Mouse (Mus musculus) hindbrain, embryonic 13.5 days (tissue): ENCODE measurements around the gene Fbrs. TPM values are rescaled to one million over a fixed set of nuclear protein-coding genes. Genes with fewer than 3 reads are reported as not detected.
A peak's percentile ranks its signal among the peaks of the same experiment; 100 is the strongest.

Experiments used
- ATAC-seq: fragments of 200-750 bp; cut with Nextera tagmentation; 2 replicates; pipeline ENCODE4 v1.8.0; 2017; ENCODE audit warnings: moderate TSS enrichment; ENCODE audit not compliant: low FRiP score
- H3K27ac ChIP-seq: fragments of 300-500 bp; sonication (generic); 2 replicates; pipeline ENCODE4 v1.5.1; 2015; ENCODE audit warnings: inconsistent platforms, mild to moderate bottlenecking, moderate library complexity
- H3K27me3 ChIP-seq: fragments of 300-500 bp; sonication (generic); 2 replicates; pipeline ENCODE4 v1.6.1; 2015; ENCODE audit warnings: mild to moderate bottlenecking, inconsistent platforms
- H3K36me3 ChIP-seq: fragments of 300-500 bp; sonication (generic); 2 replicates; pipeline ENCODE4 v1.6.1; 2015; ENCODE audit warnings: mild to moderate bottlenecking, inconsistent platforms
- H3K4me1 ChIP-seq: fragments of 300-500 bp; sonication (generic); replicated peaks from 2 replicates; pipeline ENCODE4 v1.6.1; 2015; ENCODE audit warnings: inconsistent platforms
- H3K4me2 ChIP-seq: fragments of 300-500 bp; sonication (generic); 2 replicates; pipeline ENCODE4 v1.6.1; 2015; ENCODE audit warnings: inconsistent platforms, mild to moderate bottlenecking, moderate library complexity
- H3K4me3 ChIP-seq: fragments of 300-500 bp; sonication (generic); 2 replicates; pipeline ENCODE4 v1.5.1; 2015; ENCODE audit warnings: mild to moderate bottlenecking, inconsistent platforms
- H3K9ac ChIP-seq: fragments of 300-500 bp; sonication (generic); 2 replicates; pipeline ENCODE4 v1.6.1; 2015; ENCODE audit warnings: mild to moderate bottlenecking, inconsistent platforms
- H3K9me3 ChIP-seq: fragments of 300-500 bp; sonication (generic); 2 replicates; pipeline ENCODE4 v1.6.1; 2016; ENCODE audit warnings: inconsistent platforms
- WGBS: fragments of 180-500 bp; shearing (Covaris S2); methylation state at CpG from one replicate; pipeline ENCODE4 v1.1.7; 2015; 5-methylcytosine and 5-hydroxymethylcytosine counted together
- polyA plus RNA-seq: library from polyadenylated mRNA; unstranded; fragments of >200 nt; fragmentation: Nextera tagmentation; extraction: Ambion mirVana; gene quantifications from 2 replicates; pipeline ENCODE4 v1.2.1, GENCODE M21; 2015

Fbrs gene
- polyA plus RNA-seq, 1 experiment from 2014 or later: 13.7 TPM

DNA sequence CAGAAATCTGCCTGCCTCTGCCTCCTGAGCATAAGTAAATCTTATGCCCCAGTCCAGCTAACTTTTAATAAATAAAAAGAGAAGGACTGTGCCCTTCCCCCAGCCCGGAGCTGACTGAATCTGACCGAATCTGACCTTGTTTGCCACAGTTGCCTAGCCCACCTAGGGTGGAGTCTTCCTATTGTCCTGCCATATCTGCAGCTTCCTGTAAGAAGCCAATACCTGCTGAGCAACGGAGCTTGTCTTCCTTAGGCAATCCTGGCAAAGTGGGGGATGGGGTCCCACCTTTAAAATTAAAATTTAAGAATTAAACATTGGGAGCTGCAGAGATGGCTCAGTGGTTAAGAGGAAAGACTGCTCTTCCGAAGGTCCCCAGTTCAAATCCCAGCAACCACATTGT, 12.4 kb upstream of the Fbrs start:
- no peak overlapping the region for H3K4me3 ChIP-seq
- H3K9me3 ChIP-seq: no peaks in the 10 kb centered on the region
- no peaks in the 10 kb centered on the region for H3K27me3 ChIP-seq
- H3K4me2 ChIP-seq: no peak overlapping the region
- H3K9ac ChIP-seq: no peak overlapping the region
- no peak for ATAC-seq
- H3K36me3 ChIP-seq: peaks cover 33% of the 10 kb centered on the region
- WGBS: 98% methylated on average over 4 of the region's 4 CpGs
- H3K4me1 ChIP-seq: peaks cover 12% of the 10 kb centered on the region
- H3K27ac ChIP-seq: no peak overlapping the region

DNA sequence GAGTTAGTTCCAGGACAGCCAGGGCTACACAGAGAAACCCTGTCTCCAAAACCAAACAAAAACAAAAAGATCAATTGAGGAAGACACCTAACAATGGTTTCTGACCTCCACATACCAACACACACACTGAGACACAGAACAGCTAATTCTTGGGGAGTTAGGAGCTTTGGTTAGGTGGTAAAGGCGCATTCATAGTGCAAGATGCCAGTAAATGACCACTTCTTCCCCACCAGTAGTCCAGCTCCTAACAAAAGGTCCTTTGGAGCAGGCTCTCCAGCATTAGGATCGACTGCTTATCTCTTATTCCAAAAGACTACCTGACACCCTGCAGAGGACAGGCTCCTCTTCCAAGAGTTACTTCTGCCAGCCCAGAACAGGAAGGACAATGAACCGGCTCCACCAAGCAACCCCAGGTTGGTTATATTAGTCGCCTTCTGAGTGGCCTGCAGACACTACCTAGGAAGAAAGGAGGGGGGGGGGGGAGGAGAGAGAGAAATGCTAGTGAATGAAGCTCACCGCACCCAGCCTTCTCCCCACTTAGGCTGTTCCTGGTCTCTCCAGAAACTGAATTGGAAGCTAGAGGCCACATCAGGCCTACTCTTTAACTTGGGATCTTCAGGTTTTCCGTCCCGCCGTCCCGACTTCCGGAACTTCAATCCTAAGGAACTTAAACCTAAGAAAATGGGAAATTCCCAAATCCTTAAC, 8.8 kb upstream of the Fbrs start:
- Histone ChIP-seq H3K4me1 (peaks cover 29% of the 10 kb centered on the region), H3K9me3 (no peaks in the 10 kb centered on the region), H3K9ac (peak overlapping the region; percentile 97), H3K27ac (peak overlapping the region; percentile 99), H3K27me3 (no peaks in the 10 kb centered on the region), H3K4me3 (peak overlapping the region; percentile 90), H3K4me2 (peak overlapping the region; percentile 85), H3K36me3 (peaks cover 49% of the 10 kb centered on the region)
- 10% methylated on average over 9 of the region's 10 CpGs for WGBS
- 0 out of 2 replicates have a peak, but pooled peaks have one; percentile 11 for ATAC-seq

DNA sequence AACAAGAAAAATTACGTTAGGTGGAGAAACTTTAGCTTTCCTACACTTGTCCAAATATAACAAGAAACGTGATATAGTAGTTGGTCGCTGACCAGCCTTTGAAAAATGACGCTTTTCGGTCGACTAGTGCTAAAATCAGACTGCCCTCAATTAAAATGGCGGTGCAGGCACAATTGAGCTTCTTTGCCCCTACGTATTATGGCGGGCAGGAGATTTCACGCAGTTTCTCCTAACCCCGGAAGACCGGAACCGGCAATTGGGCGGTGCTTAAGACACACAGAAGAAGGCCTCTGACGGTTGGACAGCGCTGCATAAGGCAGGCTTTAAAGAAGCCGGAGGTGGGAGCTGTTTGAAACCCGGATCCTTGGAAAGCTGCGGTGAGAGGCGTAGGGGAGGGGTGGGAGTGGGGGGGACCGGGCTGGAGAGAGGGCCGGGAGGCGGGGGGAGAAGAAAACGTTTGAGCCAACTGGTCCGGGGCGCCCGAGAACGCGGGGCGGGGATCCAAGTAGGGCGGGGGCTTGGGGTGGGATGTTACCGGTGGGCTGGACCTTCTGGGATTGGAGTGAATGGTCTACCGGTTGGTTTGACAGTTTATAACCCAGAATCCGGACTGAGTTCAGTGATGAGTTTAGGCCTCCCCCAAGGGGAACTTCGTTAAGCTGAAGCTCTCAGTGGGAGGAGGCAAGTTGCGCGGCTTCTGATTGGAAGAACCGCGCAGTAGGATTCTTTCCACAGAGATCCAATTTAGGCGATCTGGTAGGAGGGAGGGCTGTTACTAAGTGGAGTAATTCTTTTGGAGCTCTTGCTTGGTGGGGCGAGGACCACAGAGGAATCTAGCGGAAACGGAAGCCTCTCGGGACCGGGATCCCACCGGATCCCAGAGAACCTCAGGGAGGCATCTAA, 8.0 kb upstream of the Fbrs start:
- Histone ChIP-seq H3K36me3 (peaks cover 51% of the 10 kb centered on the region), H3K27me3 (no peaks in the 10 kb centered on the region), H3K9ac (peak overlapping the region; percentile 97), H3K4me3 (peak overlapping the region; percentile 90), H3K9me3 (no peaks in the 10 kb centered on the region), H3K27ac (peak overlapping the region; percentile 99), H3K4me1 (peaks cover 29% of the 10 kb centered on the region), H3K4me2 (peak overlapping the region; percentile 85)
- under 1% methylated on average over 45 of the region's 46 CpGs for WGBS
- peak; percentile 96 for ATAC-seq

DNA sequence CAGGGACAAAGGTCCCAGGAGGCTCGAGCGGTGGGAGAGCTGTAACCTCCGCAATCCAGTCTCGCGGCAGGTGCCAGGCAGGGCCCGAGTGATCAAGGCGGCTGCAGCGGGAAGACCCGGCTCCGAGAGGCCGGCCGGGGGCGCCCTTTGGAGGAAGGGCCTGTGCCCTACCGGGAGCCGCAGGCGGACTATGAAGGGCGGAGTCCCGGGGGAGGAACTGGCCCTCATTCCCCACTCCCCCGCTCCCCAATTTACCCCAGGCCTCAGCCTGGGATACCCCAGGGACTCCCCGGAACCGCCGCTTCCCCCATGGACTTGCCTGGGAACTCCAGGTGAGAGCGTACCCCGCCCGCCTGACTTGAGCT, 7.4 kb upstream of the Fbrs start:
- Histone ChIP-seq H3K4me3 (peak overlapping the region; percentile 90), H3K36me3 (peaks cover 50% of the 10 kb centered on the region), H3K4me2 (peak overlapping the region; percentile 85), H3K27me3 (no peaks in the 10 kb centered on the region), H3K9ac (peak overlapping the region; percentile 97), H3K27ac (peak overlapping the region; percentile 99), H3K4me1 (peaks cover 29% of the 10 kb centered on the region), H3K9me3 (no peaks in the 10 kb centered on the region)
- 0% methylated on average over 25 of the region's 25 CpGs for WGBS
- peak; percentile 34 for ATAC-seq

DNA sequence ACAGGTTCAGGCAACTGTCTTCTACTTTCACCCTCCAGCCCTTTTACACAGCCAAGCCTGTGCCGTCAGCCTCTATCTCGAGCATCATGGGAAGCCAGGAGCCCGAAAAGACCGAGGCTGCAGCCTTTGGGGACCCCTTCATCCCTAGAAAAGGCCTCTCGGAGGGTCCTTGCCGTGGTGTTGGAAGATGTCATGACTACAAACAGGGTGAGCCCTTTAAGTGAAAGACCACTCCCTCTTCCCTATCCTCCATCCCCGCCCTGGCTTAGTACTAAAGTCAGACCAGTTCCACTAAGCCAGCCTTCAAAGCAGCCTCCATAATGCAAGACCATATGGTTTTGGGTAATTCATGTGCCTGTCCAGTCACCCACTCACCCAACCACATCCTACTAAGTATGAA, 6.9 kb upstream of the Fbrs start:
- peaks cover 46% of the 10 kb centered on the region for H3K36me3 ChIP-seq
- H3K4me3 ChIP-seq: peak overlapping the region; percentile 90
- H3K27me3 ChIP-seq: no peaks in the 10 kb centered on the region
- H3K9me3 ChIP-seq: no peaks in the 10 kb centered on the region
- ATAC-seq: peak; percentile 4; the same call in 1 of the 2 replicates
- WGBS: under 1% methylated on average over 7 of the region's 7 CpGs
- peak overlapping the region; percentile 99 for H3K27ac ChIP-seq
- peaks cover 34% of the 10 kb centered on the region for H3K4me1 ChIP-seq
- peak overlapping the region; percentile 97 for H3K9ac ChIP-seq
- peak overlapping the region; percentile 85 for H3K4me2 ChIP-seq

DNA sequence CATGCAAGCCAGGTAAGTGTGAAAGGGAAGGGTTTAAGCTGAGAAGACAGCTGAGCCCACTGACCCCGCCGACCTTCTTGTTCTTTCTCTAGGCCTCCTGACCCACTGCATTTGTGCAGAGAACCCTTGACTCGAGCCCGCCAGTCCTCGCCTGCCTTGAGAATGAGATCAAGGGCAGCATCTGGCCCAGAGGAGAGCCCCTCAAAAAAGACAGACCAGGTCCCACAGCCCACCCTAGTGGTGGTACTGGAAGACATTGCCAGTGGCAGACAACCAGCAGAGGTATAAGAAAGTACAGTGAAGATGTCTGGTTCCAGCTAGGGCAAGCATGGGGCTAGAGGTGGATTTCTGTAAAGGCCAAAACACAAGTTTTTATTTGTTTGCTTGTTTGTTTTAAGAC, 5.3 kb upstream of the Fbrs start:
- no peak overlapping the region for H3K27ac ChIP-seq
- no peak overlapping the region for H3K9ac ChIP-seq
- no peak for ATAC-seq
- H3K4me3 ChIP-seq: no peak overlapping the region
- peaks cover 39% of the 10 kb centered on the region for H3K4me1 ChIP-seq
- 85% methylated on average over 5 of the region's 5 CpGs for WGBS
- H3K36me3 ChIP-seq: peaks cover 35% of the 10 kb centered on the region
- no peaks in the 10 kb centered on the region for H3K27me3 ChIP-seq
- H3K4me2 ChIP-seq: no peak overlapping the region
- H3K9me3 ChIP-seq: no peaks in the 10 kb centered on the region

DNA sequence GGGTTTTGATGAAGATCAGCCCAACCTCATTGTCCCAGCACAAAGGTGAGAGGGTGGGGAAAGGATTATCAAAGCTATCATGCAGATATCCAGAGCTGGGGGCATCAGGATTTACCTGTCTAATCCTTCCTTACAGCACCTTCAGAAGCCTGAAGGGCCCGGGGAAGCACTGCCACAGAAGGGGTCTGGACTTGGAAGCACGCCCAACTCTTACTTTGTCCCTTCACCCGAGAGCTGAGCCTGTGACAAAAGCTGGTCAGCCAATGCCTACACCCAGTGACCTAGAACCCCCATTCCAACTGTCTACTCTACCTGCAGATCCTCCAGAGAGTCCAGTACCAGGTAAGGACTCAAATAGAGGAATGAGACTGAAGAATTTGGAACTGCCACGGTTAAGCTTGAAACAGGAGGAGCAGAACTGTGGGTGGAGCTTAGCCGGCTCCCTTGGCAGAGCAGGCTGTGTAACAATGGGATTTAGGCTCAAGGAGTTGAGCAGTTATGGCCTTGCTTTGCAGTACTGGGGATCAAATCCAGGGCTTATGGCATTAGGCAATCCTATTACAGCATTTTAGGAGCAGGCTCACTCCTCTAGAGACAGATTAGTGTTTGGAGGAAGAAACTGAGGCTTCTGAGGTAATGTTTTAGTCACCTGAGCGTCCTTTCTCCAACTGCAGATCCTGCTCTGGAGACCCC, 4.5 kb upstream of the Fbrs start:
- H3K27me3 ChIP-seq: no peaks in the 10 kb centered on the region
- peak overlapping the region; percentile 25; the same call in 1 of the 2 replicates for H3K9ac ChIP-seq
- H3K4me1 ChIP-seq: peaks cover 35% of the 10 kb centered on the region
- H3K4me2 ChIP-seq: no peak overlapping the region
- peaks cover 35% of the 10 kb centered on the region for H3K36me3 ChIP-seq
- 89% methylated on average over 6 of the region's 6 CpGs for WGBS
- peak overlapping the region; percentile 18; the same call in 1 of the 2 replicates for H3K27ac ChIP-seq
- no peaks in the 10 kb centered on the region for H3K9me3 ChIP-seq
- no peak overlapping the region for H3K4me3 ChIP-seq
- no peak for ATAC-seq

DNA sequence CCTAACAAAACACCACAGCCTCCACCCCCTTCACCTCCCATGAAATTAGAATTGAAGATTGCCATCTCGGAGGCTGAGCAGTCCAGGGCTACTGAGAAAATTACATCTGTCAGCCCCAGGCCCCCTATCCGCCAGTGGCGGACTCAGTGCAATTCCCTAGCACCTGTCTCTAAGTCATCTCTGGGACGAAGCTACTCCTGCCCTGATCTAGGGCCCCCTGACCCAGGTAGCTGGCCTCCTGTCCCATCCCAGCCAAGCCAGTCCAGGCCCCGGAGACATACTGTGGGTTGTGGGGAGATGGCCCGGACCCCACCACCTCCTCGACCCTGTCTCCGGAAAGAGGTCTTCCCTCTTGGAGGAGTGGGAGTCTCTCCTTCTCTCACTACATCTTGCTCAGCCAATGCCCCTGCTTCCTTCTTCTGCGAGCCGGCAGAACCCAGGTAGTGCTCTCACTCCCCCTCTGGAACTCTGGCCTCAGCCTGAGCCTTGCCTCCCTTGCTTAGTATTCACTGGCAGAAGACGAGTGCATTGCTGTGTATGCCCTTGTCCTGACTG, 3.7 kb upstream of the Fbrs start:
- no peak overlapping the region for H3K4me3 ChIP-seq
- H3K27me3 ChIP-seq: no peaks in the 10 kb centered on the region
- peaks cover 35% of the 10 kb centered on the region for H3K4me1 ChIP-seq
- H3K27ac ChIP-seq: peak overlapping the region; percentile 18; the same call in 1 of the 2 replicates
- ATAC-seq: no peak
- H3K9me3 ChIP-seq: no peaks in the 10 kb centered on the region
- peaks cover 35% of the 10 kb centered on the region for H3K36me3 ChIP-seq
- no peak overlapping the region for H3K9ac ChIP-seq
- WGBS: 95% methylated on average over 11 of the region's 11 CpGs
- H3K4me2 ChIP-seq: no peak overlapping the region

DNA sequence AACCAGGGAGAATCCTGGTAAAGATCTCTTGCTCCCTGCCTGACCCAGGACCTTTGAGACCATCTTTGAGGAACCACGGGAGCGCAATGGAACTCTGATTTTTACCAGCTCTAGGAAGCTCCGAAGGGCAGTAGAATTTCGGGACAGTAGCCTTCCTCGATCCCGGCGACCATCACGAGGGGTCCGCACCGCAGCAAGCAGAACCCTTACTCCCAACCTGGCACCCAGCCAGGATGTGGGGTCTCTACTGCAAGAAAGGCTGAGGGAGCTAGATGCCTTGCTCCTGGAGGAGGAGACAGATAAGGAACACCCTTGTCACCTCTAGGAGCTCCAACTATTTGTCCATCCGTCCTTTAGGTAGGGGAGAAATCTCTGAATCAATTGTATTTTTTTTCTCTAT, 2.7 kb upstream of the Fbrs start:
- WGBS: 97% methylated on average over 11 of the region's 11 CpGs
- Histone ChIP-seq H3K4me2 (no peak overlapping the region), H3K9ac (no peak overlapping the region), H3K27ac (no peak overlapping the region), H3K4me3 (no peak overlapping the region), H3K36me3 (peaks cover 42% of the 10 kb centered on the region), H3K9me3 (no peaks in the 10 kb centered on the region), H3K4me1 (peaks cover 46% of the 10 kb centered on the region), H3K27me3 (no peaks in the 10 kb centered on the region)
- no peak for ATAC-seq

DNA sequence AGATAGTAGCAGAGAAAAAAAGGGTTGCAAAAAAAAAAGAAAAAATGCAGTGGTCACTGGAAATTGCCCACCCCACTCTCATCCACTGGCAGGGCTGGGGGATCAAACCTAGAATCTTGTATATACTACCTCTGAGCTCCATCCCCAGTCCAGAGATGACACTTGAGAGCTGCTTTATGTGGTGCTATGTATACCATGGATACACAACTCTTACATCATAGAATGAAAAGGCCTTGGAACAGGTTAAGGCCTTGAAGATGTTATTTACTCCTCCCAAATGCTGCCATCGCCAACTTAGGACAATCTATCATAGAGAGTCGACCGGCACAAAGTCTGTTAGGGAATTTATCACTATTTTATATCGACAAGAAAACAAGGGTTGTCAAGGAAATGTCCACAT, 2.1 kb upstream of the Fbrs start:
- peak overlapping the region; percentile 94 for H3K27ac ChIP-seq
- peak overlapping the region; percentile 100 for H3K4me2 ChIP-seq
- peak overlapping the region; percentile 99 for H3K9ac ChIP-seq
- peak overlapping the region; percentile 97 for H3K4me3 ChIP-seq
- WGBS: 78% methylated on average over 4 of the region's 4 CpGs
- no peaks in the 10 kb centered on the region for H3K9me3 ChIP-seq
- peaks cover 47% of the 10 kb centered on the region for H3K4me1 ChIP-seq
- ATAC-seq: no peak
- H3K36me3 ChIP-seq: peaks cover 47% of the 10 kb centered on the region
- no peaks in the 10 kb centered on the region for H3K27me3 ChIP-seq

DNA sequence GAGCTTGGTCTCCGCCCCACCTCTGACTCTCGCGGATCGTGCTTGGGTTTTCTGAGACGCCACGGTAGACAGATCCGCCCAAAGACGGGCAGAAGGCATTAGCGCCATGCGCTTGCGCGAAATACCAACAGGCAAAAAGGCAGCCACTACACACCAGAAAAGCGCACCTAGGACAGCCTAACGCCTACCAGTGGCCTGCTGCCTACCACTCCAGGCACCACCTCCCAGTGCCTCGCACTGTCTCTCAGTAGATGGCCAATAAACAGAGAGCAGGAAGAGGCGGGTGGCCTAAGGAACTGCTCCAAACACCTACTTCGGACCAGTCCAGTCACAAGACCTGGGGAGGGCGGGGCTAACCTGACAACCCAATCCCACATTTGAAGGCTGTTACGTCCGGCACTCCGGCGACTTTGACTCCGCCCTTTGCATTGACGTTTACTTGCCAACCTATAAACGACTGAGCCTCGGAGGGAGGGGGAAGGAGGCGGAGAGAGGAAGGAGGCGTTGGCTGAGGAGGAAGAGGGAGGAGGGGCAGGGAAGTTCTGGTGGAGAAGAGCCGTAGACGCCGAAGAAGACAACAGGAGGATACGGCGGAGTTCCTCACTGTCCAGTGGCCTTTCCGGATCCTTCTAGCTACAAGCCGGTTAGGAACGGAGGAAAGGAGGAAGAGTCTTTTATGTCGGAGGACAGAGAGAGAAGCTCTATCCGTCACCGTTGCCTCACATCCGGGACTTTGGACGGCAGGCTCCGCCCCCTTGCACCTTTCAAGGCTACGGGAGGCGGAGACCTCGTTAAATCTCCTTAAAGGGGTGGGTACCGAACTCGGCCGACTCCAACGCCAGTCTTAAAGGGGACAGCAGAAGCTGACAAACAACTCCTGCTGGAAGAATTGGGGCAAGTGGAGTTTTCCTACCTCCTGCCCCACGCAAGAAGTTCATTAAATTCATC, 1.0 kb upstream of the Fbrs start:
- peak; percentile 94 for ATAC-seq
- Histone ChIP-seq H3K9me3 (no peaks in the 10 kb centered on the region), H3K27me3 (no peaks in the 10 kb centered on the region), H3K4me3 (peak overlapping the region; percentile 97), H3K4me2 (peak overlapping the region; percentile 100), H3K4me1 (peaks cover 46% of the 10 kb centered on the region), H3K9ac (peak overlapping the region; percentile 99), H3K27ac (peak overlapping the region; percentile 94), H3K36me3 (peaks cover 57% of the 10 kb centered on the region)
- under 1% methylated on average over 50 of the region's 50 CpGs for WGBS
